Mouse (Mus musculus): ENCODE measurements at regions not wholly inside any gene's neighbourhood (a gene's known extent, or its start where the extent isn't known, plus 50 kb on each side); places are given as distances from the start of the nearest gene placed in this dataset.

DNA sequence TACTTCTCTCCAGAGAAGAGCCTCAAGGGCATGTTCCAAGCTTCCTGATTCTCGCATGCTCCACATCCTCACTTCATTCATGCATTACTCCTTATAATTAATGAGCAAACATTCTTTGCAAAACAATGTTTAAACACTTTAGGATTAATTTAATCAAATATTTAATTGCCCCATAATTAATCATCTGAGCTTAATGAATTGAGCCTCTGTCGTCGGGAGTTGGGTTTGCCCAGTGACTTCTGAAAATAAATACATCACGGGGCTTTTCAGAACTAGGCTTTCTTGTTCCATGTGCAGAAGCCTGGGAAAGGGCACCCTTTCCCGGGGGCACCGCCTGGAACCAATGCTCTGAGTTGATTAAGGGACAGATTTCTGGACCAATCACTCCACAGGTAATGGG lies 135.1 kb downstream of the Wscd1 start:
- ATAC-seq (ENCODE audit: low FRiP score): no peak
- Histone ChIP-seq H3K4me2 (no peak overlapping the region), H3K4me3 (replicated peaks) (no peak overlapping the region), H3K4me1 (peaks cover 3% of the 10 kb centered on the region; the same call in 1 of the 2 replicates), H3K9me3 (replicated peaks) (no peaks in the 10 kb centered on the region), H3K27ac (replicated peaks) (no peak overlapping the region), H3K36me3 (no peaks in the 10 kb centered on the region), H3K9ac (replicated peaks) (no peak overlapping the region), H3K27me3 (replicated peaks) (no peaks in the 10 kb centered on the region)
- 68% methylated on average over 6 of the region's 6 CpGs for WGBS

DNA sequence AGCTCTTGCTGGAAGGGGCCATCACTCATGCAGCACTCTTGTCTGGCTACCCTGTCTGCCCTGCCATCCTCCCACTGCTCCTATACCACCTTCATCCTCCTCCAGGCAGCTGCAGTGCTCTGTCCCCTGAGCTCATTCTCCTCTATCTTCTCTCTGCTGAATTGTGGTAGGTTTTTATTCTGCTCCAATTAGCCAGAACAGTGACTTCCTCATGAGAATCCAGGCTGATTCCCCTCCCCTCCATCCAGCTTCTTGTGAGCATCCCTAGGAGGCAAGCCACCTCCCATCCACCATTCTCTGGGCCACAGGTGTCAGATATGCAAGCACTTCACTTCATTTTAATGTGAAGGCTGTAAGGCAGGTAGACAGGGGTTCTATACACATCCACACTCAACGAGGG lies 132.1 kb downstream of the Wscd1 start:
- no peak for ATAC-seq (ENCODE audit: low FRiP score)
- H3K4me1 ChIP-seq: peaks cover 3% of the 10 kb centered on the region; the same call in 1 of the 2 replicates
- WGBS: 86% methylated on average over 1 of the region's 1 CpGs
- H3K4me3 ChIP-seq (replicated peaks): no peak overlapping the region
- no peak overlapping the region for H3K4me2 ChIP-seq
- no peaks in the 10 kb centered on the region for H3K36me3 ChIP-seq
- H3K9ac ChIP-seq (replicated peaks): no peak overlapping the region
- no peaks in the 10 kb centered on the region for H3K9me3 ChIP-seq (replicated peaks)
- no peak overlapping the region for H3K27ac ChIP-seq (replicated peaks)
- no peaks in the 10 kb centered on the region for H3K27me3 ChIP-seq (replicated peaks)

DNA sequence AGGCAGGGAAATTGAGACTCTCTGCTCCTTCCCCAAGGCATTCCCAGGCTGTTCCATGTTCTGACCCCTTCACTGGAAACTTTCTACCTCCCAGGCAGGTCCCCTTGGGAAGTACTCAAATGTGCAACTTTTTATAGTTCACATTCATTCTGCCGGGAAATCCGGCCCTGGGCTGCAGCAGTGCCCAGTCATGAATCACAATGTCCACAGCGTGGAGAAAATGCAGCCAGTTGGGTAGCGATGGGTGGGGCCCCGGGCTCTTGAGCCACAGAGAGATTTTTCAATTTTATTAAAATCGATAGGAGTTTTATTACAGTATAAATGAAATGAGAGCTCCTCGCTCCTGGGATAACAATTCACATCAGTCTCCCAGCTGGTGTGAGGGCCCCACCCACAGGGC lies 121.6 kb downstream of the Wscd1 start:
- Histone ChIP-seq H3K4me1 (no peaks in the 10 kb centered on the region; the same call in 1 of the 2 replicates), H3K36me3 (no peaks in the 10 kb centered on the region), H3K27me3 (replicated peaks) (no peaks in the 10 kb centered on the region), H3K9ac (replicated peaks) (no peak overlapping the region), H3K9me3 (replicated peaks) (no peaks in the 10 kb centered on the region; the same call in 1 of the 2 replicates), H3K27ac (replicated peaks) (no peak overlapping the region), H3K4me3 (replicated peaks) (no peak overlapping the region), H3K4me2 (no peak overlapping the region)
- no peak for ATAC-seq (ENCODE audit: low FRiP score)
- WGBS: 56% methylated on average over 7 of the region's 7 CpGs

DNA sequence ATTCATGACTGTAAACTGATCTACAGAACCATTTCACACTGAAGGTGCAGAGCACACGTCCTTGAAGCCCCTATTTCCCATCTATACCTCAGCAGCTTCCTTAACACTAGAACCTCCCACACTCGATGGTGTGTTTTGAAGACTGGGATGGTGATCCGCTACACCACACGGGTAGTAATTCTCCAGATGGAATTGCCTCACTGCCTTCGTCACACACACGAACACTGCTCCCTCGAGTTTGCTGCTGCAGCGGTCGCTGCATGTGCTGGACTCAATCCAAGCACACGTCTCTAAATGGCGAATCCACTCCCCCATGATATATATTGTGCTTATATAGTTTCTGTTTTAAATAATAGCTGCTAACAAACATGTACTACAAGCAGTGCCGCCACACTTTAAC lies 117.0 kb downstream of the Wscd1 start:
- no peak for ATAC-seq (ENCODE audit: low FRiP score)
- Histone ChIP-seq H3K4me2 (peak overlapping the region; percentile 15; the same call in 1 of the 2 replicates), H3K4me1 (no peaks in the 10 kb centered on the region; the same call in none of the 2 replicates), H3K27me3 (replicated peaks) (no peaks in the 10 kb centered on the region), H3K27ac (replicated peaks) (no peak overlapping the region), H3K9me3 (replicated peaks) (no peaks in the 10 kb centered on the region), H3K9ac (replicated peaks) (no peak overlapping the region), H3K36me3 (no peaks in the 10 kb centered on the region), H3K4me3 (replicated peaks) (no peak overlapping the region)
- WGBS: 53% methylated on average over 12 of the region's 12 CpGs

DNA sequence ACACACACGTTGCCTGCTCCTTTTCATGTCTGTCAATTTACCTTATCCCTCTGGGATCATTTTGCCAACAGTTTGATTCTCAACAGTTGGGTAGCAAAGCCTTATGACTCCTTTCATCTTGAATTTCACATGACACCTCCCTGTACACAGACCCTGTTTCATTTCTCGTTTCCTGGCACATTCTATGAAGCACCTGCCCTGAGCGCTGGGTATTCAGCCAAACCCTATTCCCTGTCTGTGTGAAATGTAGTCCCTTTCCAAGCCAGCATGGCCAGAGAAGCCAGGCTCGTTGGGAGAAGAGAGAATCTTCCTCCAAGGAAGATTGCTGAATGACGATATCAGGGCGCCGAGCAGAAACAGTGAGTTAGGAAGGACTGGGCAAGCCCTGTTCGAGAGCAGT lies 108.2 kb downstream of the Wscd1 start:
- H3K4me1 ChIP-seq: no peaks in the 10 kb centered on the region
- H3K36me3 ChIP-seq: no peaks in the 10 kb centered on the region
- no peaks in the 10 kb centered on the region for H3K9me3 ChIP-seq (replicated peaks)
- H3K4me2 ChIP-seq: no peak overlapping the region
- H3K9ac ChIP-seq (replicated peaks): no peak overlapping the region
- 88% methylated on average over 8 of the region's 8 CpGs for WGBS
- no peak overlapping the region for H3K27ac ChIP-seq (replicated peaks)
- H3K27me3 ChIP-seq (replicated peaks): no peaks in the 10 kb centered on the region
- ATAC-seq (ENCODE audit: low FRiP score): no peak
- H3K4me3 ChIP-seq (replicated peaks): no peak overlapping the region

DNA sequence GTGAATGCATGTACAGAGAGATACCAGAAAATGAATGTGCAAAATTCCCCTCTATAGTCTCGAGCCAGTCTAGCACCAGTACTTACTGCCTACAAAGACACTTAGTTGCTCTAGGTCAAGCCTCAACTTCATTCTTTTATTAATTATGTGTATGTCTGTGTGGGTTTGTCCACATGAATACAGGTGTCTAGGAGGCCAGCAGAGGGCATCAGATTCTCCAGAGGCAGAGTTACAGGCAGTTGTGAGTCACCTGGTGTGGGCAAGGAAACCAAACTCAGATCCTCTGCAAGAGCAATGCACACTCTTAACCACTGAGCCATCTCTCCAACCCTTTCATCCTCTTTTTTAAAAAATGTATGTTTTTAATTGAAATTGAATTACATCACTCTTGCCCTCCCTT lies 105.8 kb downstream of the Wscd1 start:
- no peak overlapping the region for H3K4me2 ChIP-seq
- no peak overlapping the region for H3K27ac ChIP-seq (replicated peaks)
- H3K4me3 ChIP-seq (replicated peaks): no peak overlapping the region
- WGBS: 93% methylated on average over 1 of the region's 1 CpGs
- no peaks in the 10 kb centered on the region for H3K9me3 ChIP-seq (replicated peaks)
- no peak overlapping the region for H3K9ac ChIP-seq (replicated peaks)
- H3K36me3 ChIP-seq: no peaks in the 10 kb centered on the region
- no peak for ATAC-seq (ENCODE audit: low FRiP score)
- H3K4me1 ChIP-seq: no peaks in the 10 kb centered on the region
- no peaks in the 10 kb centered on the region for H3K27me3 ChIP-seq (replicated peaks)

DNA sequence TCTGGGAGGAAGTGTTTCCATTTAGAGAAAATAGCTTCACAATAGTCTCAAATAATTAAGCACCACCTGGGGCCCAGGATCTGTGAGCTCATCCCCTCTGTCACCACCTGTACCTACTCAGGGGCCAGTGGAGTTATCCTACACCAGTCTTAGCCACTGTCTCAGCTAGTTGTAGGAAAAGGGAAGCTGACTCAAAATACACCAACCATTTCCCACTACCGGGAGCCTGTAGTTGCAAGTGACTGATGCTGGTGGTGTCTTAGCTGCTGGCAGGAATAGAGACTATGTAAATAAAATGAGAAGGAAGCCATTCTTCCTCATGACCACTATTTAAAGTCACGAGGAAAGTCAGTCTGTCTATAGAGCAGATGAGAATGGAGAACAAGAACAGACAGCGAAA lies 105.3 kb downstream of the Wscd1 start:
- H3K27me3 ChIP-seq (replicated peaks): no peaks in the 10 kb centered on the region
- H3K36me3 ChIP-seq: no peaks in the 10 kb centered on the region
- no peak overlapping the region for H3K4me3 ChIP-seq (replicated peaks)
- H3K4me1 ChIP-seq: no peaks in the 10 kb centered on the region
- no peak overlapping the region for H3K27ac ChIP-seq (replicated peaks)
- no peaks in the 10 kb centered on the region for H3K9me3 ChIP-seq (replicated peaks)
- H3K9ac ChIP-seq (replicated peaks): no peak overlapping the region
- H3K4me2 ChIP-seq: no peak overlapping the region
- 91% methylated on average over 3 of the region's 3 CpGs for WGBS
- no peak for ATAC-seq (ENCODE audit: low FRiP score)

DNA sequence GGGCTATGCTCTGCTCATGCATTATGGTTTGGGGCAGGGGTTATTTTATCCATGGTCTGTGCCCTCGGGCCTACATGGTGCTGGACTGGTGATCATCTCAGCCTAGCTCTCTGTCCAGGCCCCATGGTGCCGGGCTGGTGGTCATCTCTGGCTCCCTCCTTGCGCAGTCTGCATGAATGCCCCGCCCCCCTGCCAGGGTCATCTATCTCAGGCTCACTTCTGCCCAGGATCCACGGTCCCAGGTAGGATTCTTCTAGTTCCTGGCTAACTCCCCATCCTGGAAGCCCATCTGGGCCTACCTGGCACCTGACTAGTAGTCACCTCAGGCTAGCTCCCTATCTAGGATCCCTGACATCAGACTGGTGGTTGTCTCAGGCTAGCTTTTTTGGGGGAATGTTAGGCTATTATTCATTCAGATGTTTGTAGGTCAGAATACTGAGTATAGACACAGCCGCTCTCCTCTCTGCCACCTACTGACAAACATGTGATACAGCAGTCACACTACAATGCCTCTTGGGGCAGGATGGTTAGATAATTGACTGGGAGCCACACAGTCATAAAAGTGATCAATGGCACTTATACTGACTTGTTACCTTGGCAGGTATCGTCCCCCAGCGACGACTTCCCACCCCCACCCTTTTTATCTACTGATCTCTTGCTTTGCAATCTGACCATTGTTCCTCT lies 98.1 kb downstream of the Wscd1 start:
- peaks cover 6% of the 10 kb centered on the region for H3K4me1 ChIP-seq
- WGBS: 53% methylated on average over 9 of the region's 9 CpGs
- H3K9ac ChIP-seq (replicated peaks): no peak overlapping the region
- H3K36me3 ChIP-seq: no peaks in the 10 kb centered on the region
- ATAC-seq (ENCODE audit: low FRiP score): no peak
- H3K9me3 ChIP-seq (replicated peaks): no peaks in the 10 kb centered on the region
- H3K4me3 ChIP-seq (replicated peaks): no peak overlapping the region
- no peaks in the 10 kb centered on the region for H3K27me3 ChIP-seq (replicated peaks)
- H3K27ac ChIP-seq (replicated peaks): no peak overlapping the region
- no peak overlapping the region for H3K4me2 ChIP-seq

DNA sequence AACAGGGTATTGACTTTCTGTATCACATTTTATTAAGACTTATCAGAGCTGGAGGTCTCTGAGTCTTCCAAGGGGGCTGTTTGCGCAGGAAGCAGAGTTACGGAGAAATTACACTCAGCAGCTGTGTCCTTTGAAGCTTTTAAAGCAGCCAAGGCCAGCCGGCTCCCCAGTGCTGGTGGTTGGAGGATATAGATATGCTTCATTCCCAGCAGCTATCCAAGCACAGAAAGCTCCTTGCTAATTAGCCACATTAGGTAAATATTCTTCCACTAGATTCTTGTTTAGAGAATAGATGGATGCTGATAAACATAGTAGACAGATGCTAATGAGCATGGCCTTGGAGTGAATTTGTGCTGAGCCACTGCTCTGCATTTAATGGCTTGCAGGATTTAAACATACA lies 96.8 kb downstream of the Wscd1 start:
- H3K4me1 ChIP-seq: peaks cover 6% of the 10 kb centered on the region
- ATAC-seq (ENCODE audit: low FRiP score): no peak
- no peak overlapping the region for H3K4me2 ChIP-seq
- H3K4me3 ChIP-seq (replicated peaks): no peak overlapping the region
- no peaks in the 10 kb centered on the region for H3K9me3 ChIP-seq (replicated peaks)
- no peak overlapping the region for H3K27ac ChIP-seq (replicated peaks)
- 55% methylated on average over 3 of the region's 3 CpGs for WGBS
- no peaks in the 10 kb centered on the region for H3K36me3 ChIP-seq
- no peak overlapping the region; the same call in 1 of the 2 replicates for H3K9ac ChIP-seq (replicated peaks)
- H3K27me3 ChIP-seq (replicated peaks): no peaks in the 10 kb centered on the region

DNA sequence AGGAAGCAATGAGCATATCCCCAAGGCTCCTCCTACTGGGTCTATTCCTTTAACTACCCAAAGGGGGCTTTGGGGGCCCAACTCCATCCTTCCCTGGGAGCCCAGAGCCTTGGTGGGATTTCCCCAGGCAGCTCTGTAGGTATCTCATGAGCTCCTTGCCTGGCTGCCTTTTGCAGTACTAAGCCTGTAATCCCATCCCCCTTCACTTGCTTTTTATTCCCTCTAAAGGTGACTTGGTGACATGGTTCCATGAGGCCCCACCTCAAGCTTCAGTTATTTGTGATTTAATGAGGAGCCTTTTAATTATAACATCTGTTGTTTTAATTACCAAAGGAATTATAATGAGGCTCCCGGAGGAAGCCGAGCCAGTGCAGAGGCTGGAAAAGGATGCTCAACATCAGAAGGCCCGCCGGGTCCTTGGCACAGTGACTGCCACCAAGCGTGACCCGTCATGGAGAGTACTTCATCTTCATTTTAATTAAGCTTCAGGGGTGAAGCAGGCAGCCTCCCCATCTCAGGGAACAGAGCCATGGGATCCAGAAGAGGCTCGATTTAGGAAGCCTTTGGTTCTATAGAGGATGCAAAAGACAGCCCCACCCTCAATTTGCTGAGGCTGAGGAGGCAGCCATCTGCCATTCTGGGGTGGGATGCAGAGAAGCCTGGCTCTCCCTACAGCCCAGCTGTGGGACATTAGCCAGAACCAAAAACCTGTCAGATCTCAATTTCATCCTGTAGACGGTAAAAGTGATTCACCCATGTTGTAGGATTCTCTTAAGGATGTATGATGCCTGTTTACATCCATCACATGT lies 91.1 kb downstream of the Wscd1 start:
- peak; percentile 66 for ATAC-seq (ENCODE audit: low FRiP score)
- no peak overlapping the region for H3K27ac ChIP-seq (replicated peaks)
- H3K4me1 ChIP-seq: 0 out of 2 replicates have a peak, but pooled peaks cover 4% of the 10 kb centered on the region
- H3K36me3 ChIP-seq: no peaks in the 10 kb centered on the region
- no peaks in the 10 kb centered on the region for H3K27me3 ChIP-seq (replicated peaks)
- no peak overlapping the region for H3K4me3 ChIP-seq (replicated peaks)
- H3K4me2 ChIP-seq: no peak overlapping the region
- H3K9ac ChIP-seq (replicated peaks): no peak overlapping the region
- whole genome bisulfite sequencing: 44% methylated on average over 8 of the region's 8 CpGs
- H3K9me3 ChIP-seq (replicated peaks): no peaks in the 10 kb centered on the region

Data from neural tube, embryonic 15.5 days (tissue).